In the genomic region with DNA sequence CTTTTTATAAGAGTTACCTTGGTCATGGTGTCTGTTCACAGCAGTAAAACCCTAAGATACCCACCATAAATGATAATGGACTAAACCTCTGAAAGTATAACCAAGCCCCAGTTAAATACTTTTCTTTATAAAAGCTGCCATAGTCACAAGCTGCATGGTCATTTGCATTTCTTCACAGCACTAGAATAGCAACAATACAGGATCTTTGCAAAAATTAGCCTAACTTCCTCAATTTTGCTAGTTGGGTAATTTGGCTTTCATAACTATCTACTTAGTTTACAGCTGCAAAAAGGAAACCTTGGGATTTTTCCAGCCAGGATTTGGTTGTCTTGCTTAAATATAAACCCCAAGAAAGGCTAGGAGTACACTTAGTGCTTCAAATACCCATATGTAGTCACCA, we compare ENCODE assay signal across 29 mouse cellular contexts. TPM values are rescaled to one million over a fixed set of nuclear protein-coding genes. Genes with fewer than 3 reads are reported as not detected.
"Had no signal": no experiment of that assay in that cellular context is flagged by ENCODE, and none has a peak within 500 bp of the region (broad histone marks: within the 10 kb centered on the region; RNA-seq: fewer than 3 reads in every experiment).

No protein-coding gene starts in this region.

- H3K9me3 ChIP-seq: limb, embryonic 15.5 days had no signal

- H3K4me3 ChIP-seq: kidney, embryonic 15.5 days; limb, embryonic 12.5 days; limb, embryonic 15.5 days; midbrain, embryonic 13.5 days; myocyte; neural tube, embryonic 13.5 days had no signal

- ATAC-seq: liver, postnatal 0 days; lung, postnatal 0 days; midbrain, embryonic 13.5 days; midbrain, embryonic 16.5 days had no signal

- H3K27ac ChIP-seq: kidney, embryonic 15.5 days; limb, embryonic 12.5 days; limb, embryonic 15.5 days; liver, embryonic 14.5 days; midbrain, embryonic 13.5 days; neural tube, embryonic 13.5 days; stomach, postnatal 0 days had no signal

- DNase-seq: kidney, adult 11 months; kidney, adult 8-10 months; kidney, postnatal 10 days; kidney, postnatal 36 days; layer of hippocampus, postnatal 36 days; left cerebral cortex, postnatal 4 days; liver, postnatal 0 days; lung, embryonic 14.5 days; right cerebral cortex, postnatal 14 days; right cerebral cortex, postnatal 4 days; thymus, adult 2 months; thymus, postnatal 14 days; thymus, postnatal 4 days had no signal

- H3K27me3 ChIP-seq: kidney, embryonic 15.5 days; limb, embryonic 12.5 days; limb, embryonic 15.5 days; midbrain, embryonic 13.5 days; neural tube, embryonic 13.5 days had no signal

- H3K4me2 ChIP-seq: kidney, embryonic 15.5 days; limb, embryonic 12.5 days; limb, embryonic 15.5 days; liver, embryonic 11.5 days; lung, embryonic 14.5 days; midbrain, embryonic 13.5 days; neural tube, embryonic 13.5 days had no signal

- H3K9ac ChIP-seq: kidney, embryonic 15.5 days; limb, embryonic 12.5 days; limb, embryonic 15.5 days; liver, embryonic 14.5 days; liver, postnatal 0 days; lung, embryonic 14.5 days; midbrain, embryonic 13.5 days; neural tube, embryonic 13.5 days had no signal

RNA-seq across cellular contexts. Expression of gene Gm35549, which starts 16.9 kb away (rescaled TPM):
- total RNA-seq: layer of hippocampus, adult 8-10 months; layer of hippocampus, postnatal 10 days; layer of hippocampus, postnatal 36 days; left cerebral cortex, adult 8-10 months; left cerebral cortex, postnatal 14 days; left cerebral cortex, postnatal 4 days; monocyte, adult 5-6 weeks had no signal
- polyA plus RNA-seq: liver, embryonic 11.5 days; liver, embryonic 14.5 days; liver, postnatal 0 days; midbrain, embryonic 16.5 days; neural tube, embryonic 13.5 days; thymus, adult 2 months had no signal
